ENCODE assay signal across 7 mouse cellular contexts in the genomic region with DNA sequence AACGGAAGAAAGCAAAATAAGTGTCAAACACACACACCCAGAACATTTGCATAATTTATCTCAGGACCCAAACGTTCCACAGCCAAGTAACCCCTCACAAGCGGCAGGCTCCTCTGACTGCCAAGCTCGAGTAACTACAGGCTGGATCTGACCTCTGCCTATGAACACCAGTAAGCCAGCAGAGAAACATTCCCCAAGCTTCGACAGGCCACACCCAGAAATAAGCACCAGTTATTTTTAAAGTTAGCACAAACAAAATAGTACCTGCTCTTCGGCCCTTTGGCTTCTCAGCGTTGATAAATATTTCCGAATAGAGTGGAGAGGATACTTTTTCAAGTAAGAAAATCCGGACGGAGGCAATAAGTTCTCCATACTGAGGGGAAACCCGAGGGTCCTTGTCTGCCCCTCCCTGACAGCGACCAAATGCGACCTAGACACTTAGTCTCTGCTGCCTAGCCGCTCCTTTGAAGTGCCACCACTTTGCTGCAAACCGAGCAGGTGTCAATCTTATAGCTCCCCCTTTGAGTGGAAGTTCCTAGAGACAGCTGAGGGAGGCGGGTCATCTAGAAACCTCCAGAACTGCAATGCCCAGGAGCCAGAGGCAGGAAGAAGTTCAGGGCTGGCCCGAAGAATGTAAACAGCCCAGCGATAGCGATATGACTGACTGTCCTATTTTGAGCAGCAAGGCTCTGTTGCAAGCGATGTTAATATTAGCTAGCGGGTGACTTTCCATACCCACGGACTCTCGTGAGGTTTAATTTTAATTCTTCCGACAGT. TPM values are rescaled to one million over a fixed set of nuclear protein-coding genes. Genes with fewer than 3 reads are reported as not detected.
A peak's percentile ranks its signal among the peaks of the same experiment; 100 is the strongest.
DNase-seq lines count a peak whose midpoint lies in the region; ATAC-seq and TF ChIP-seq lines count a peak whose summit lies in the region.

No protein-coding gene starts in this region.

- DNase-seq in urinary bladder, postnatal 14 days (ENCODE audit: low spot score), result peak; percentile 18
- no peak for DNase-seq in urinary bladder, postnatal 25 days (ENCODE audit: low spot score)
- peak; percentile 55 to 74 for DNase-seq in heart, adult 2 months
- DNase-seq in kidney, postnatal 14 days, result peak; percentile 18
- DNase-seq in frontal cortex, postnatal 25 days (ENCODE audit: low spot score in 2 of 2), result no peak
- DNase-seq in left cerebral cortex, postnatal 14 days (ENCODE audit: low spot score in 2 of 2), result no peak

- ATAC-seq in megakaryocyte-erythroid progenitor cell, adult 5-6 weeks (replicated peaks; ENCODE audit: low FRiP score, low TSS enrichment, poor library complexity, severe bottlenecking), result peak; percentile 73

- H3K9ac ChIP-seq in heart, adult 2 months (ENCODE audit: low read depth, low read length), result peak overlapping the region; percentile 23

- H3K27ac ChIP-seq in heart, adult 2 months, result peak overlapping the region; percentile 95

- H3K36me3 ChIP-seq in heart, adult 2 months (ENCODE audit: control insufficient read depth, insufficient read depth, low read length), result no peaks in the 10 kb centered on the region

- no peaks in the 10 kb centered on the region for H3K27me3 ChIP-seq in heart, adult 2 months (ENCODE audit: control insufficient read depth, insufficient read depth, low read length)

- peaks cover 3% of the 10 kb centered on the region; the same call in 1 of the 2 replicates for H3K4me1 ChIP-seq in heart, adult 2 months (ENCODE audit: control insufficient read depth, insufficient read depth, low read length)

- TF ChIP-seq EP300 in heart, adult 2 months (IDR thresholded peaks at IDR 0.05; ENCODE audit: insufficient read depth, low read depth, low read length), result 0 out of 2 replicates have a peak, but pooled peaks have one; percentile 66

- TF ChIP-seq POLR2A in heart, adult 2 months (IDR thresholded peaks at IDR 0.05; ENCODE audit: insufficient read depth, low read depth, low read length), result peak; percentile 35

- H3K79me2 ChIP-seq in heart, adult 2 months (replicated peaks; ENCODE audit: control insufficient read depth, insufficient read depth, low read length), result no peaks in the 10 kb centered on the region

- TF ChIP-seq CTCF in heart, adult 2 months (IDR thresholded peaks at IDR 0.05), result no peak

- intact Hi-C loops in heart, adult 2 months (cut with DNase I), result loop anchor here (5.0 kb wide), 1 partner anchor 96 kb away; no protein-coding TSS in a partner anchor
- intact Hi-C loops in left cerebral cortex, postnatal 14 days (cut with DNase I), result no loop called here

- 6% methylated on average over 24 of the region's 24 CpGs for WGBS in heart, adult 2 months

- peak overlapping the region; percentile 53 for H3K4me3 ChIP-seq in heart, adult 2 months

RNA-seq across cellular contexts. Expression of a gene that starts 6.2 kb away (rescaled TPM):
- total RNA-seq in heart, adult 2 months (2021), result 10 to 100 TPM; 57.7 to 62.9 TPM
- polyA plus RNA-seq in heart, adult 2 months (2012; rRNA removed), result 26.6 and 54.2 TPM in 2 replicates
- total RNA-seq in megakaryocyte-erythroid progenitor cell, adult 5-6 weeks (2014; fragmentation: Nextera tagmentation), result 15.2 and 21.4 TPM in 2 replicates
- total RNA-seq in megakaryocyte-erythroid progenitor cell, adult 5-6 weeks (2017), result 81.9 and 83.7 TPM in 2 replicates
- total RNA-seq in left cerebral cortex, postnatal 14 days (2021), result 100 to 1,000 TPM; 233 to 249 TPM

Comparison
In these comparisons a context has a peak if more than half of its experiments do, and no peak if none do; other contexts are left out.
1. DNase-seq: peak in urinary bladder, postnatal 14 days (single experiment), heart, adult 2 months (2 of 2) and kidney, postnatal 14 days (single experiment); none in urinary bladder, postnatal 25 days (single experiment), frontal cortex, postnatal 25 days (0 of 2) and left cerebral cortex, postnatal 14 days (0 of 2).